Mouse (Mus musculus) activated CD4-positive, CD25-positive, alpha-beta regulatory T cell, adult 4 months (primary cell): ENCODE results near the gene Pard3b. TPM values are rescaled to one million over a fixed set of nuclear protein-coding genes. Genes with fewer than 3 reads are reported as not detected.

Experiments used
- ATAC-seq: one replicate; pipeline ENCODE4 v1.8.0; 2017
- polyA plus RNA-seq, 2 experiments: library from polyadenylated mRNA; unstranded; fragments of 100-300 nt; shearing (Covaris generic); gene quantifications; one replicate each; pipeline ENCODE4 v1.2.1; 2017

The Pard3b gene
- polyA plus RNA-seq, 2 experiments from 2014 or later: not detected

DNA sequence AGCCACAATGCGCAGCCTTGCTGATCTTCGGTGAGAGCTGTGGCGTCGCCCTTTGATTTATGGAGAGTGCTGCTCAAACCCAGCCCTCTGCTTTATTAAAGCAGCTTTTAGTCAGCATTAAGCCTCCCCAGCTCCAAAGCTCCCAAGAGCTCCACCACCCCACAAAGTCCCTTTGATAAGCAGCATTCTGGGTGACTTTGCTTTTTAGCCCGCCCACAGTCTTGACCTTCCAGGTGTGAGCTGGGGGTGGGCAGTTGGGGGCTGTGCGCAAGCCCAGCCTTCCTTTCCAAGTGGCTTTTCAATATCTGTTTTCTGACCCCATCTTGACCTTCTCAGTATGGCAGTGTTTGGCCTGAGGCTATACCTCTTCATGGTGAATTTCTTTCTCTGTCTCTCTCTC lies 1009.5 kb downstream of the Pard3b start:
- no peak for ATAC-seq

DNA sequence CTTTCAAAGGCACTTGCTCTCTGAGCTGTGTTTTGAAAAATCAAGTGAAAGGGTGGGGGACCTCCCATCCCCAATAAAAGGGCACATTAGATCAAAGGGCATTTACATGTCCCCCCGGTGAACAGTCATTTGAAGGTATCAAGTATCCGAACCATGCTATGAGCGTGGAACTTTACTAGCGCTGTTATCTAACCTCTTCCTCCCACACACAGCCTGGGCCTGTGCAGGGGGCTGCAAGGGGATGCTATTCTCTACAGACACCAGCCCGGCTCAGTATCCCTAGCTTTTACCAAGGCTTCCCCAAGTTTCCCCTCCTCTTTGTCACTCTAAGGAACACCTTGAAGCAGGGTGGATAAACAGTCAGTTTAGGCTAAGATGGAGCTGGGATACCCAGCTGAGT lies 1010.0 kb downstream of the Pard3b start:
- ATAC-seq: no peak

DNA sequence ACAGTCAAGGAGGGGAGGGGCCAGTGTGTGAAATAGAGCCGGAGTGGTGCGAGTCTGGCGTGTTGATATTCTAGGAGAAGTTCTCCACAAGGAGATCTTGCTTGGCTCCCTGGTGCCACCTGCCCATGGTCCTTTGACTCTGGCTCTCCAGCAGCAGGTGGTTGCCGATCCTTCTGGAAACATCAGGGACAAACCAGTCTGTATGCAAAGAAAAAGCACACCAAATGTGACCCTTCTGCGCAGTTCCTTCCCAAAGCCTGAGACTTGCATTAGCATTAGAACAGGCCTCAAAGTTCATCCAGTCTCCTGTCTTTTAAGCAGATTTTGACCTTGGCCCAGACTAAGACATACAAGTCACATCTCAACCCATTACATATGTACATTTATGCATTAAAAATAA lies 1011.9 kb downstream of the Pard3b start:
- no peak for ATAC-seq

DNA sequence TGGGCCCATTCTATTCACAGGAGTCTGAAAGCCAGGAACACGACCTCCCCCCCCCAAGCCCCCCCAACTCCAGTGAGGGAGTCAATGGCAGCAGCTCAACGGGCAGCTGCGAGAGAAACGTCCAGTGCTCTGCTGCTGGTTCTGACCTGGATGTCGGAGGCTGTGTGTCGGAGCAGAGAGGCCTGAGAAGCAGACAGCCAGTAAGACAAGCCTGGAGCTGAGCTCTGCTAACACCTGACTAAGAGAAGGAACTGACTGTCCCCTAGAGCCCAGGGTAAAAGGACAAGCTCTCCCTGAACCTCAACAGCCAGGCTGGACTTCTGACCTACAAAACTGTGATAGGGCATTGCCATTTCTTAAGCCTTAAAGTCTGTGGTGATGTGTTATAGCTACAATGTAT lies 1015.8 kb downstream of the Pard3b start:
- ATAC-seq: no peak

DNA sequence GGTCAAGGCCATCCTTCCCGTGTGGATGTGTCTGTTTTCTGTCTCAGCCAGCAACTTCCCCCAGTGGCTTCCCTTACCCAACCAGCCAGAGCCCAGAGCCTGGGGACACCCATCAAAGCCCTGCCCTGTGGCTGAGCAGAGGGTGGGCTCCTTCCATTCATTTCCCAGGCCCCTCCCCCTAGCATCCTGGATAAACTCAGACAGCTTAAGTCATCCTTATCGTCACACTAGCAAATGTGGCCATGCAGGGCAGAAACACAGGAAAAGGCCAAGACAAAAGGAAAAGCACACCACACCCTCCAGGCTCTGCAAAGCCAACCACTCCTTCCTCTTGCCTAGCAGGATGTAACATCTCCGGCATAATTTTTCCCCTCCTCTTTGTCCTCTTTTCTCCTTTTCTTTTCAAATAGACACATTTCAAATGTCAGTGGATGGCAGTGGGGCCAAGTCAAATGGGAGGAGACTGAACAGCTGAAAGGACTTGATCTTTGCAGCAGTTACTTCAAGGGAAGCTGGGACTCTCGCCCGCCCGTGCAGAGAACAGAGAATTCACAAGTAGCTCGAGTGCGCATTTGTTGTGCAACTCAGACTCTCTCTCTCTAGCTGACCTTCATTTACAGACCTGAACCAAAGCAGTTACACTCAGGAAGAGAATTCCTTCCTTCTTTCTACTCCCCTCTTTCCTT lies 1026.5 kb downstream of the Pard3b start:
- ATAC-seq: no peak

DNA sequence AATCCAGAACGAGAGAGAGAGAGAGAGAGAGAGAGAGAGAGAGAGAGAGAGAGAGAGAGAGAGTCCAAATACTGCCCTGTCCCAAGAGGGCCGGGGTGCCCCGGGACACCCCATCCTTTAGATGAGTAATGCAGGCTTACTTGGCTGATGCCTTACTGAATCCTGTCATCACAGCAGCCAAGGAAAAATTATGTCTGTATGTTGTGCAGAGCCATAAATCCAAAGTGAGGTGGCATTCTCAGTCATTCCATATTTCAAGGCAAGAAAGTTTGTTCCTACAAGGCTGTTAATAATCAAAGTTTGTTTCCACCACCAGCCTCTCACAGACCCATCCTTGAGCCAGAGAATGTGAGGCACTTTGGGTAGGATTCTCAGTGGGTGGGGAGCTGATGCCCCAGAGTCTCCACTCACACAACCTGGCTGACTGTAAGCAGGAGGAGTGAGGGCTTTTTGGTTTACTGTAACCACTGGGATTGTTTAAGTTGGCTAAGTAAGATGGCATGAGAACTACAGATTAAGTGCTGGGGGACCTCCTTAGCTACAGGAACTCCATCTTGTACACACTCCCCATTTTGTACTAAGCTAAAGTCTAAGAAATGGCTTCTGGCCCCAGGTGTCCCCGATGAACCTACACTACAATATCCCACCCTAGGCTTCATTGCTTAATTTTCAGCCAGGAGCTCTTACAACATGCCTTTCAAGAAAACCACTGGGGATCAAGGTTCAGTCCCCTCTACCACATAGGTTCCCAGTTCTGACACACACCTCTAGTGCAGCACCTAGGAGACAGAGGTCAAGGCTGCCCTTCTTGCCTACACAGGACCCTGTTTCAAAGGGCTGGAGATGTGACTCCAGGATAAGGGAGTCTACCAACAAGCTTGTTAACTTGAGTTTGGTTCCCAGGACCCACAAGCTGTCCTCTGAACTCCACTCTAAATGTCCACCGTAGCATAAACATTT lies 1027.4 kb downstream of the Pard3b start:
- ATAC-seq: no peak

DNA sequence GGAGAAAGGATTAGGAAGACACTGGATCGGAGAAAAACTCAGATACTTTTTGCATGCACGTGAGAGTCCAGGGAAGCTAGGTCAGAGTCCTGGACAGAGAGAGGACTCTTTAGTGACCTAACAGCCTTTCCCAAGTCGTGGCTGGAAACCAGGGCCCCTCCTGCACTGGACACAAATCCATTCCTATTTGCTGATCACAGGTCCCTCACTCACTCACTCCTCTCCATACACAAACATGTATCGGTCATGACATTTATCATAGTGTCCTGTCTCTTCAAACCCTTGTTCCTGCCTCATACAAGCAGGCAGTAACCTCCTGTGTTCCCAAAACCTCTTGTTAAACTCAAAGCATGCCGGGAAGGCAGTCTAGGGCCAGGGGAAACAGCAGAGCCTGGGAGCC lies 1028.2 kb downstream of the Pard3b start:
- ATAC-seq: no peak

DNA sequence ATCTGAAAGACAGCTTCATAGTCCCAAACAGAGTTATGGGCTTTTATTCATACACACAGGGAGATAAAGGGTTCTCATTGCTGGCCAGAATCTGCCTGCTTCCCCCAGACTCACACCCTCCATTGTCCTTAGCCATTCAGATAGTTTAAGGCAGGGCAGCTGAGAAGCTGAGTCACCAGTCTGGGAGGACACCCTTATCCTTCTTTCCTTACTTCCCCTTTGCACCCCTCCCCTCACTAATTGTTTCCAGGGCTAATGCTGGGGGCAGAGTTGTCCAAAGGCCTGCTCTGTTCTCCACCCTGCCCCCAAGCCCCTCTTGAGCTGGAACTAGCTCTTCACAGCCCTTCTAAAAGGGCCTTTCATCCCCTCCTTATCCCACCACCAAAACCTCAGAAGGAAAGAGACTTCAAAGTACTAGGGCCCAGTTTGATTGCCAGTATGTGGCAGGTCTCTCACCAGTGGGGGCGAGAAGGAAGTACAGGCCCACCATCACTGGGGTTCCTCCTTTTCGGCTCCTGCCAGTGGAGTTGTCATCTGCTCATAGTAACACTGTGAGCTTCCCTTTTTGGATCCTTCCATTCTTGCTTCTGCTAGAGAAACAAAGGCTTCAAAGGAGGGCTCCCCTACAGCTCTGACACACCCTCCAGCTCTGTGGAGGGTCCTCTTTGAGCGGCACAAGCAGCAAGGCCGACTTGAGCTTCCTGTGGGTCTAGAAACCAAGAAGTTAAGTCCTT lies 1040.2 kb downstream of the Pard3b start:
- ATAC-seq: no peak

DNA sequence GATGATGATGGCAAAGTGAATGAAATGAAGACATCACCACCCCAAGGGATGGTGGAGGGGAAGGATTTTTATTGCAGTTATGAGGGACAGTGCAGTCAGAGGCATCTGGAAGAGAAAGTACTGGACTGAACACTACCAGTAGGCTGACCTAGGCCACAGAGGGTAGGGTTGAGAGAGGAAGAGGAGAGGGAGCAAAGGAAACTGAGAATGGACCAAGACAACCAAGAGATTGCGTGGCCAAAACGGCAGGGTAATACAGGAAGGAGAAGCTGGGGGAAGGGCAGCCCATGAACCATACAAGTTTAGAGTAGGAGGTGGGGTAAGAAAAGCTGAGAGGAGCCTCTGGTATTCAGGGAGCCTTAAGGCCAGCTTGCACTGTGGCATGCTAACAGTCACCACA lies 1040.8 kb downstream of the Pard3b start:
- ATAC-seq: no peak

DNA sequence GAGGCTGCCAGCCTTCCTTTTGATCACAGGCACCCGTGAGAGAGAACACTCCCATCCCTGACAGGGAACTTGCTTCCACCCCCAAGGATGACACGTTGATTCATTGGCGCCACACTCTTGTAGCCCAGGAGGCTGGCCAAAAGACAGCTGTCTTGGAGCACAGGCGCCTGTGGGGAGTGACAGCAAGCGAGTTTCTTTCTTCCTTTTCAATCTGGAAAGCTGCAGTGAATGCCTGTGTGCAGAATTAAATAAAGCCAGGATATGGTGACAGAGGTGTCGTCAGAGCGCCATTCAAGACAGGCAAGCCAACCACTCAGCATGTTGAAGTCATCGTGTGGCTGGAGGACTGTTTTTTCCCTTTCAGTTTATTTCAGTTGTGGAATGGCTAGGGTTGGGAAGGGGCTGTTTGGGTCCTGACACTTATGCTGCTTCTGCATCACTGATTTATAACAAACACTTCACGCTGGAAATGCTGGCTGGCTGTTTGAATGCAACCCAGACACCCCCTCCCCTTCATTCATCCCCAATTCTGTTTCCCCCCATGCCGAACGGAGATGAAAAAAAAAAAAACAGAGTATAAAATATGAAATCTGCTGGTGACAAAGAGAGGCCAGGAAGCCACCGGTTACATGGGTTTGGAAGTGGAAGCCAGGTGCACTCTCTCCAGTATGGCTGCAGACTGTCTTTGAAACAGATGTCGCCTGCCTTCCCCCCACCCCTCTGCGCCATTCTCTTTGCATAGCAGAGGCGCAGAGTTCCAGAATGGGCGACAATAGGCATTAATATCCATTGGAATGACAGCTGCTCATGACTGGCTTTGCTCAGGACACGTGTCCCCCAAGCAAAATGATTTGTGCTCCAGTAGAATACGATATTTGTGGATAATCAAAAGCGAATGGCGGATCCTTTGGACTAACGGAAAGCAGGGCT lies 1044.1 kb downstream of the Pard3b start:
- no peak for ATAC-seq

DNA sequence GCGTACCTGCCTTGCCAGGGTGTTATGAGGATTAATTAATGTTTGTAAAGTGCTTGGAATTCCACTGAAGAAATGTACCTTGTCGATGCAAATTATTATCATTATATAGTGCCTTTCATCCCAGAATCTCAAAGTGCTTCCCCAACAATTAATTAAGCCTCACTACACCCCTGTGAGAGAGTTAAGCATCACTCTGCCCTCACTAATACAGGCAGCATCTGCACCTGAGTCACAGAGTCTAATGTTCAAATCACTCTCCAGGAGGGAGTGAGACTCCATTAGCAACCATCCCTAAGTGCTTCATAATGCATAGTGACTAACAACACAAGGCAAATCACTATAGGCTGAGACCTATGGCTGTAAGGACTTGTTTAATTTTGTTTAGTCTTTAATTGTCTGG lies 1044.9 kb downstream of the Pard3b start:
- ATAC-seq: no peak

DNA sequence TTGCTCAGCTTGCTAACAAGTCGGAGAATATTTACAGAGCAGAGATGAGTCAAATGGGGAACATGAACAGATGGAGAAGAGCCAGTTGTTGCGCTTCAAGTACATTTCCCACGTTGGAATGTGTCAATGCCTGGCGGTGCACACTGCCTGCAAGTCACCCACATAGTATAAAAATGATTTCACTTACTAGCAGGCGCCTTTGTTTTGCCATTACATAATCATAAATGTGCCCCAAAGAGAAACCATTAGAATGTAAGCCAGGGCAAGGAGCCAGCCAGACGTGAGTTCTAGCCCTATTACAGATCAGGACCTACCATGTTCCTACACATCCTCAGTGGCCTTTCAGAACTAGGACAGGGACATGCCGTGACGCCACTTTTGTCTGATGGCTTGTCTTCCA lies 1048.9 kb downstream of the Pard3b start:
- no peak for ATAC-seq

DNA sequence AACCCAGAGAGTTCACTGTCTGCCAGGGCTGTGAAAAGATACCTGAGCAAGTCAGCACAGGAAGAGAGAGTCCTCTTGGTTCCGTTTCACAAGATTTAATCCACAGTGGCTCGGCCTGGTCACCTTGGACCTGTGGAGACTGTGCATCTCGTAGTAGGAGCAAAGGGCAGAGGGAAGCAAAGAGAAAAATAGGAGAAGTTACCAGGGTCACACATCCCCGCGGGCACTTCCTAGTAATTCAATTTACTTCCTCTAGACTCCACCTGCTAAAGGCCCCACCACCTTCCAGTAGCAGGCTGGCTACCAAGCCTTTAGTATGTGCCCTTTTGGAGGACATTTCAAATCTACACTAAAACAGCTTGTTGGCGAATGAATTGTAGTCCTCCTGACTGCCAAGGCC lies 1052.6 kb downstream of the Pard3b start:
- ATAC-seq: no peak
